Mouse (Mus musculus): ENCODE results near the gene Rps19bp1. TPM values are rescaled to one million over a fixed set of nuclear protein-coding genes. Genes with fewer than 3 reads are reported as not detected.

The Rps19bp1 gene
- polyA plus RNA-seq, 1 experiment from 2014 or later = 43.3 TPM

GRCm38 (mm10) chr15:80277107-80277506 lies 13.0 kb upstream of the Rps19bp1 start:
- no peaks in the 10 kb centered on the region for H3K4me1 ChIP-seq (replicated peaks; ENCODE audit: control insufficient read depth, insufficient read depth)
- WGBS = 40% methylated on average over 9 of the region's 9 CpGs
- H3K4me2 ChIP-seq (replicated peaks; ENCODE audit: low read depth) = no peak overlapping the region
- H3K9me3 ChIP-seq (ENCODE audit: control insufficient read depth, low read length) = no peaks in the 10 kb centered on the region
- no peak overlapping the region for H3K9ac ChIP-seq (ENCODE audit: low read length)
- TF ChIP-seq CTCF (IDR thresholded peaks at IDR 0.05; ENCODE audit: low read depth) = no peak
- no peak for TF ChIP-seq EP300 (optimal IDR thresholded peaks at IDR 0.05)
- no peak overlapping the region for H3K27ac ChIP-seq (replicated peaks)
- DNase-seq (ENCODE audit: low spot score) (no peak), ATAC-seq (ENCODE audit: low FRiP score, low TSS enrichment) (no peak)
- H3K27me3 ChIP-seq (ENCODE audit: control insufficient read depth, insufficient read depth, low read length) = no peaks in the 10 kb centered on the region
- H3K36me3 ChIP-seq (ENCODE audit: control insufficient read depth, insufficient read depth, low read length) = no peaks in the 10 kb centered on the region
- H3K4me3 ChIP-seq (ENCODE audit: low read depth, low read length) = no peak overlapping the region

DNA sequence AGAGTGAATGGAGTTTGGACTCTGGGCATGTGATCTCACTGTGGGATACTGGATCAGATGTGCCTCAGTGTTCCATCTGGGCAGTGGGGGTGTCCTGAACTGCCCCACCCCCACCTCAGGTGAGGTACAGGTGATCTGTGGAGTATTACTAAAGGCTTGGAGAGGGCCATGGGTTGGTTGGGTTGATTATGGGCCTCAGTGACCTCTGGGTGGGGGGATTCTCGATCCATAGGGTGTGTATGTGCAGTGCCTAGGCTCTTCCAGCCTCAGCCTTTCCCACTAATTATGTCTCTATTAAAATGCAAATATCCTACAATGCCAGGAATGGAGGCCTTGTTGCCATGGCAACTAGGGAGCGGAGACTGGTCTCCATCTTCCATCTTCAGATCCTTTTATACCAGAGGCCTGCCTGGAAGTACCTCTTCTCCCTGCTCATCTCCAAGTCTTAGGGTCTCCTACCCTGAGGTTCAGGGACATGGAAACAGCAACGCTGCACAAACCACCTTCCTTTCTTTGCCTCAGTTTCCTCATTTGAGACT lies 7.8 kb upstream of the Rps19bp1 start:
- DNase-seq (ENCODE audit: low spot score) = no peak
- no peak for ATAC-seq (ENCODE audit: low FRiP score, low TSS enrichment)

GRCm38 (mm10) chr15:80266281-80266680 lies 2.2 kb upstream of the Rps19bp1 start:
- whole genome bisulfite sequencing = 2% methylated on average over 2 of the region's 2 CpGs
- Histone ChIP-seq H3K4me3 (ENCODE audit: low read depth, low read length) (no peak overlapping the region), H3K4me1 (replicated peaks; ENCODE audit: control insufficient read depth, insufficient read depth) (no peaks in the 10 kb centered on the region), H3K27ac (replicated peaks) (no peak overlapping the region), H3K4me2 (replicated peaks; ENCODE audit: low read depth) (no peak overlapping the region), H3K9me3 (ENCODE audit: control insufficient read depth, low read length) (no peaks in the 10 kb centered on the region), H3K9ac (ENCODE audit: low read length) (no peak overlapping the region), H3K36me3 (ENCODE audit: control insufficient read depth, insufficient read depth, low read length) (no peaks in the 10 kb centered on the region), H3K27me3 (ENCODE audit: control insufficient read depth, insufficient read depth, low read length) (no peaks in the 10 kb centered on the region)
- TF ChIP-seq EP300 (optimal IDR thresholded peaks at IDR 0.05) (no peak), CTCF (IDR thresholded peaks at IDR 0.05; ENCODE audit: low read depth) (peak; percentile 95)
- 0 out of 2 replicates have a peak, but pooled peaks have one; percentile 21 for ATAC-seq (ENCODE audit: low FRiP score, low TSS enrichment)
- peak; percentile 83 for DNase-seq (ENCODE audit: low spot score)

More for the DNA sequence above, 7.8 kb upstream of the Rps19bp1 start:
- H3K4me1 ChIP-seq (replicated peaks; ENCODE audit: control insufficient read depth, insufficient read depth) = no peaks in the 10 kb centered on the region
- no peaks in the 10 kb centered on the region for H3K9me3 ChIP-seq (ENCODE audit: control insufficient read depth, low read length)
- TF ChIP-seq EP300 (optimal IDR thresholded peaks at IDR 0.05) = no peak
- no peak for TF ChIP-seq CTCF (IDR thresholded peaks at IDR 0.05; ENCODE audit: low read depth)
- no peak overlapping the region for H3K4me2 ChIP-seq (replicated peaks; ENCODE audit: low read depth)
- WGBS = 80% methylated on average over 3 of the region's 3 CpGs
- H3K27ac ChIP-seq (replicated peaks) = no peak overlapping the region
- no peaks in the 10 kb centered on the region for H3K27me3 ChIP-seq (ENCODE audit: control insufficient read depth, insufficient read depth, low read length)
- H3K36me3 ChIP-seq (ENCODE audit: control insufficient read depth, insufficient read depth, low read length) = no peaks in the 10 kb centered on the region
- no peak overlapping the region for H3K4me3 ChIP-seq (ENCODE audit: low read depth, low read length)
- H3K9ac ChIP-seq (ENCODE audit: low read length) = no peak overlapping the region

GRCm38 (mm10) chr15:80261100-80261499 lies 3.0 kb downstream of the Rps19bp1 start:
- Histone ChIP-seq H3K9ac (ENCODE audit: low read length) (no peak overlapping the region), H3K4me3 (ENCODE audit: low read depth, low read length) (no peak overlapping the region), H3K27me3 (ENCODE audit: control insufficient read depth, insufficient read depth, low read length) (no peaks in the 10 kb centered on the region), H3K36me3 (ENCODE audit: control insufficient read depth, insufficient read depth, low read length) (peaks cover 18% of the 10 kb centered on the region), H3K27ac (replicated peaks) (no peak overlapping the region), H3K4me2 (replicated peaks; ENCODE audit: low read depth) (no peak overlapping the region), H3K4me1 (replicated peaks; ENCODE audit: control insufficient read depth, insufficient read depth) (peaks cover 7% of the 10 kb centered on the region; the same call in 1 of the 2 replicates), H3K9me3 (ENCODE audit: control insufficient read depth, low read length) (no peaks in the 10 kb centered on the region)
- DNase-seq (ENCODE audit: low spot score) = no peak
- no peak for ATAC-seq (ENCODE audit: low FRiP score, low TSS enrichment)
- TF ChIP-seq EP300 (optimal IDR thresholded peaks at IDR 0.05) (no peak), CTCF (IDR thresholded peaks at IDR 0.05; ENCODE audit: low read depth) (no peak)
- WGBS = 75% methylated on average over 7 of the region's 7 CpGs

DNA sequence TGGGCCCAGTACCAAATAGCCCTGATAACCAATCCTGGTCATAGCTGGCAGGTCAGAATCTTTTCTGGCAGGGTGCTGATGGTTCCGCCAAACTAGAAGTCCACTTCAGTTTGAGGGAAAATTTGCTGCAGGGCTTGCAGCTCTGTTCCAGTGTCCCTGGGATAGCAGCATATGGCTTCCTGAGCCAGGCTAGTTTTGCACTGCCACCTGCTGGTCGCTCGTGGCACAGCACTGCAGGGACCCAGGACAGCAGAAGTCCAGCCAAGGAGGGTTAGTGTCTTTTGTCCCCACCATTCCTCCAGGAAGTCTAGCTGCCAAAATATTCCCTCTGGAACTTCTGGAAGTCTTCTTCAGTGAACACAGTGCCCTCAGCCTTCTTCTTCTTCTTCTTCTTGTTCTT lies 3.4 kb downstream of the Rps19bp1 start:
- no peak for ATAC-seq (ENCODE audit: low FRiP score, low TSS enrichment)
- no peak overlapping the region for H3K4me3 ChIP-seq (ENCODE audit: low read depth, low read length)
- peaks cover 7% of the 10 kb centered on the region; the same call in 1 of the 2 replicates for H3K4me1 ChIP-seq (replicated peaks; ENCODE audit: control insufficient read depth, insufficient read depth)
- TF ChIP-seq CTCF (IDR thresholded peaks at IDR 0.05; ENCODE audit: low read depth) (peak; percentile 95), EP300 (optimal IDR thresholded peaks at IDR 0.05) (no peak)
- peak; percentile 88 for DNase-seq (ENCODE audit: low spot score)
- no peaks in the 10 kb centered on the region for H3K27me3 ChIP-seq (ENCODE audit: control insufficient read depth, insufficient read depth, low read length)
- H3K9me3 ChIP-seq (ENCODE audit: control insufficient read depth, low read length) = no peaks in the 10 kb centered on the region
- peaks cover 18% of the 10 kb centered on the region for H3K36me3 ChIP-seq (ENCODE audit: control insufficient read depth, insufficient read depth, low read length)
- H3K9ac ChIP-seq (ENCODE audit: low read length) = no peak overlapping the region
- WGBS = 8% methylated on average over 3 of the region's 3 CpGs
- H3K27ac ChIP-seq (replicated peaks) = no peak overlapping the region
- H3K4me2 ChIP-seq (replicated peaks; ENCODE audit: low read depth) = no peak overlapping the region

DNA sequence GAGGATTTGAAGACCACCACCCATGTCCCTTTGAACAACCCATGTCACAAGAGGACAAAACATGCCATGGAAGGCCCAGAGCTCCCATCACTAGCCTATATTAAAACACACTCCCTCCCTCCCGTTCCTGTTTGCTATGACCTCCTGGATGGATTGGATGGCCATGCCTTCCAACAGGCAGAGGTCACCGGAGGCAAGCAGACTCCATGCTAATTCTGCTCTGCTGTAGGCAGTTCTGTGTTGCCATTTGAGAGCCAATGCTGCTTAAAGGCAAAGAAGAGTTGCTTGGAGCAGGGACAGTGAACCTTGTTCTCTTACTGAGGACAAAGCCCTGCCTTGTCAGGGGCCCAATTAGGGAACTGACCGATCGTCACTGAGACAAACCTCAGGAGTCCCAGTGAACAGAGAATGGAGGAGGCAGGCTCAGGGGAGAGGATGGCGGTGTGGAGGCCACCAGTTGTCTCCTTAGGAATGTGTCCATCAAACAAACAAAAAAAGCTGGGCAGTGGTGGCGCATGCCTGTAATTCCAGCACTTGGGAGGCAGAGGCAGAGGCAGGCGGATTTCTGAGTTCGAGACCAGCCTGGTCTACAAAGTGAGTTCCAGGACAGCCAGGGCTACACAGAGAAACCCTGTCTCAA lies 4.6 kb downstream of the Rps19bp1 start:
- DNase-seq (ENCODE audit: low spot score) = no peak
- Histone ChIP-seq H3K27me3 (ENCODE audit: control insufficient read depth, insufficient read depth, low read length) (no peaks in the 10 kb centered on the region), H3K4me3 (ENCODE audit: low read depth, low read length) (no peak overlapping the region), H3K4me1 (replicated peaks; ENCODE audit: control insufficient read depth, insufficient read depth) (peaks cover 7% of the 10 kb centered on the region), H3K4me2 (replicated peaks; ENCODE audit: low read depth) (no peak overlapping the region), H3K36me3 (ENCODE audit: control insufficient read depth, insufficient read depth, low read length) (peaks cover 18% of the 10 kb centered on the region), H3K9me3 (ENCODE audit: control insufficient read depth, low read length) (no peaks in the 10 kb centered on the region), H3K9ac (ENCODE audit: low read length) (no peak overlapping the region), H3K27ac (replicated peaks) (no peak overlapping the region)
- no peak for TF ChIP-seq CTCF (IDR thresholded peaks at IDR 0.05; ENCODE audit: low read depth)
- no peak for TF ChIP-seq EP300 (optimal IDR thresholded peaks at IDR 0.05)
- WGBS = 80% methylated on average over 8 of the region's 8 CpGs
- ATAC-seq (ENCODE audit: low FRiP score, low TSS enrichment) = no peak

Data from stomach, postnatal 0 days (tissue).